ENCODE assay signal across 14 mouse cellular contexts in genomic region chr7:29041194-29041593, GRCm38 (mm10). TPM values are rescaled to one million over a fixed set of nuclear protein-coding genes. Genes with fewer than 3 reads are reported as not detected.
DNase-seq lines count a peak whose midpoint lies in the region; ATAC-seq and TF ChIP-seq lines count a peak whose summit lies in the region.
"Had no signal": no experiment of that assay in that cellular context is flagged by ENCODE, and none has a peak within 500 bp of the region (broad histone marks: within the 10 kb centered on the region; RNA-seq: fewer than 3 reads in every experiment).

No protein-coding gene starts in this region.

- H3K9ac ChIP-seq in liver, embryonic 12.5 days: no peak overlapping the region
- H3K9ac ChIP-seq in MEL (ENCODE audit: control insufficient read depth, low read depth, low read length, poor library complexity, severe bottlenecking): no peak overlapping the region
- no peak overlapping the region for H3K9ac ChIP-seq in liver, postnatal 0 days (replicated peaks)

- no peaks in the 10 kb centered on the region for H3K9me3 ChIP-seq in liver, embryonic 12.5 days (replicated peaks)
- H3K9me3 ChIP-seq in MEL (replicated peaks; ENCODE audit: insufficient read depth, low read length): no peaks in the 10 kb centered on the region
- no peaks in the 10 kb centered on the region for H3K9me3 ChIP-seq in liver, postnatal 0 days (ENCODE audit: low read length)
- H3K9me3 ChIP-seq: limb, embryonic 13.5 days had no signal

- no peak for ATAC-seq in liver, embryonic 12.5 days
- ATAC-seq in liver, postnatal 0 days: no peak

- no peak for TF ChIP-seq POLR2A in MEL (IDR thresholded peaks at IDR 0.05; ENCODE audit: control insufficient read depth in 1 of 2, insufficient read depth in 1 of 2, low read depth in 1 of 2, low read length in 2 of 2, poor library complexity in 1 of 2)

- H3K27me3 ChIP-seq in liver, embryonic 12.5 days (replicated peaks): 0 out of 2 replicates have a peak, but pooled peaks cover 3% of the 10 kb centered on the region
- no peaks in the 10 kb centered on the region for H3K27me3 ChIP-seq in MEL (ENCODE audit: control insufficient read depth in 1 of 2, insufficient read depth in 2 of 2, low read length in 2 of 2)
- H3K27me3 ChIP-seq in liver, postnatal 0 days (ENCODE audit: insufficient read depth, low read length): no peaks in the 10 kb centered on the region
- H3K27me3 ChIP-seq: limb, embryonic 13.5 days had no signal

- peaks cover 35% of the 10 kb centered on the region for H3K4me1 ChIP-seq in liver, embryonic 12.5 days
- H3K4me1 ChIP-seq in MEL (ENCODE audit: control insufficient read depth in 1 of 2, insufficient read depth in 2 of 2, low read length in 2 of 2): peaks cover 0 to 3% of the 10 kb centered on the region in 2 experiments; a peak in 1 of 4 replicates
- H3K4me1 ChIP-seq in liver, postnatal 0 days (ENCODE audit: insufficient read depth): peaks cover 13% of the 10 kb centered on the region

- H3K4me2 ChIP-seq in liver, embryonic 12.5 days: peak overlapping the region; percentile 80; the same call in 1 of the 2 replicates
- H3K4me2 ChIP-seq in liver, postnatal 0 days (ENCODE audit: low read depth, low read length): no peak overlapping the region

- intact Hi-C loops in gastrocnemius, adult 2 months (cut with DNase I): no loop called here

- WGBS in liver, embryonic 12.5 days (ENCODE audit: insufficient replicate concordance): 72% methylated on average over 5 of the region's 5 CpGs
- 82% methylated on average over 5 of the region's 5 CpGs for WGBS in liver, postnatal 0 days (ENCODE audit: insufficient replicate concordance)

- TF ChIP-seq EP300 in MEL (IDR thresholded peaks at IDR 0.05; ENCODE audit: low read depth in 1 of 2, low read length in 2 of 2): no peak
- no peak for TF ChIP-seq EP300 in liver, postnatal 0 days (IDR thresholded peaks at IDR 0.05; ENCODE audit: low read depth)

- peak; percentile 47 for TF ChIP-seq CTCF in gastrocnemius, adult 2 months (IDR thresholded peaks at IDR 0.05)
- peak; percentile 53 to 61 (median 60) for TF ChIP-seq CTCF in MEL (IDR thresholded peaks at IDR 0.05 in 2 of 3, conservative IDR thresholded peaks at IDR 0.05 in 1 of 3; ENCODE audit: control insufficient read depth in 1 of 3, insufficient read depth in 1 of 3, low read depth in 2 of 3, low read length in 3 of 3, poor library complexity in 1 of 3, severe bottlenecking in 1 of 3)
- peak; percentile 37; the same call in 1 of the 2 replicates for TF ChIP-seq CTCF in liver, postnatal 0 days (IDR thresholded peaks at IDR 0.05; ENCODE audit: low read depth)

- no peak overlapping the region for H3K4me3 ChIP-seq in gastrocnemius, adult 2 months
- no peak overlapping the region for H3K4me3 ChIP-seq in liver, embryonic 12.5 days
- no peak overlapping the region for H3K4me3 ChIP-seq in MEL (ENCODE audit: control insufficient read depth in 1 of 2, insufficient read depth in 1 of 2, low read depth in 2 of 2, low read length in 2 of 2)
- H3K4me3 ChIP-seq in liver, postnatal 0 days (ENCODE audit: low read depth, low read length): no peak overlapping the region

- peaks cover 9% of the 10 kb centered on the region for H3K79me2 ChIP-seq in MEL (ENCODE audit: control insufficient read depth, insufficient read depth, low read length, poor library complexity)

- TF ChIP-seq RAD21 in MEL (IDR thresholded peaks at IDR 0.05; ENCODE audit: low read depth, low read length): peak; percentile 10

- H3K36me3 ChIP-seq in liver, embryonic 12.5 days: peaks cover 7% of the 10 kb centered on the region; the same call in 1 of the 2 replicates
- H3K36me3 ChIP-seq in MEL (ENCODE audit: control insufficient read depth in 1 of 2, insufficient read depth in 2 of 2, low read length in 2 of 2): peaks cover 0 to 3% of the 10 kb centered on the region in 2 experiments; a peak in 1 of 4 replicates
- no peaks in the 10 kb centered on the region for H3K36me3 ChIP-seq in liver, postnatal 0 days (replicated peaks; ENCODE audit: insufficient read depth, low read length)
- H3K36me3 ChIP-seq: limb, embryonic 13.5 days had no signal

- no peak overlapping the region; the same call in 1 of the 2 replicates for H3K27ac ChIP-seq in gastrocnemius, adult 2 months
- H3K27ac ChIP-seq in liver, embryonic 12.5 days: no peak overlapping the region
- no peak overlapping the region for H3K27ac ChIP-seq in MEL (ENCODE audit: control insufficient read depth, low read depth, low read length)
- no peak overlapping the region for H3K27ac ChIP-seq in liver, postnatal 0 days (ENCODE audit: low read depth)
- H3K27ac ChIP-seq: macrophage had no signal

- DNase-seq in gastrocnemius, adult 2 months: no peak
- no peak for DNase-seq in gastrocnemius, postnatal 4 days (ENCODE audit: low spot score in 2 of 2)
- no peak for DNase-seq in liver
- peak; percentile 53 for DNase-seq in MEL (ENCODE audit: low read depth, low spot score)
- DNase-seq in liver, postnatal 0 days: no peak
- no peak for DNase-seq in right cerebral cortex, postnatal 10 days (ENCODE audit: low spot score in 2 of 2)
- DNase-seq in cerebellum, postnatal 25 days: no peak
- DNase-seq: cerebellum, adult 11-12 months; heart, postnatal 10 days; layer of hippocampus, adult 9-11 months; thymus, adult 18-20 months had no signal

TF ChIP-seq in MEL, 35 proteins besides CTCF, POLR2A, EP300 and RAD21:
- TF ChIP-seq GATA1 (IDR thresholded peaks at IDR 0.05; ENCODE audit: low read depth, low read length): no peak
- TF ChIP-seq ZNF384 (IDR thresholded peaks at IDR 0.05; ENCODE audit: low read depth, low read length): 0 out of 2 replicates have a peak, but pooled peaks have one; percentile 35
- TF ChIP-seq HCFC1 (IDR thresholded peaks at IDR 0.05; ENCODE audit: low read depth, low read length): no peak

RNA-seq across cellular contexts. Expression of gene Map4k1, which starts 59.3 kb away (rescaled TPM):
- under 1 TPM; 0.25 to 0.33 TPM for total RNA-seq in gastrocnemius, adult 2 months (2021)
- 1 to 10 TPM; 1.3 to 1.6 TPM for total RNA-seq in gastrocnemius, postnatal 4 days (2021)
- 33.3 and 35.0 TPM in 2 replicates for polyA plus RNA-seq in liver, embryonic 12.5 days (2016; fragmentation: Nextera tagmentation; extraction: Ambion mirVana)
- 17.3 and 19.3 TPM in 2 replicates for total RNA-seq in MEL (2012; rRNA removed)
- polyA plus RNA-seq in MEL (2012; ENCODE audit: insufficient read depth in 1 of 2, insufficient read length in 2 of 2, low read depth in 1 of 2, low replicate concordance in 2 of 2, missing spikeins in 1 of 2): 10 to 100 TPM in 1 of 2 experiments, not detected in 1; 50.8 TPM
- polyA plus RNA-seq in liver, postnatal 0 days (2015; fragmentation: Nextera tagmentation; extraction: Ambion mirVana): 11.9 and 16.5 TPM in 2 replicates

RNA-seq across cellular contexts. Expression of gene Eif3k, which starts 59.5 kb away (rescaled TPM):
- 100 to 1,000 TPM; 122 to 141 TPM for total RNA-seq in gastrocnemius, adult 2 months (2021)
- total RNA-seq in gastrocnemius, postnatal 4 days (2021): 100 to 1,000 TPM; 191 to 212 TPM
- polyA plus RNA-seq in liver, embryonic 12.5 days (2016; fragmentation: Nextera tagmentation; extraction: Ambion mirVana): 325 and 336 TPM in 2 replicates
- total RNA-seq in MEL (2012; rRNA removed): 525 and 545 TPM in 2 replicates
- polyA plus RNA-seq in MEL (2012; ENCODE audit: insufficient read depth in 1 of 2, insufficient read length in 2 of 2, low read depth in 1 of 2, low replicate concordance in 2 of 2, missing spikeins in 1 of 2): 100 to 1,000 TPM in 1 of 2 experiments, not detected in 1; 671 TPM
- 162 and 166 TPM in 2 replicates for polyA plus RNA-seq in liver, postnatal 0 days (2015; fragmentation: Nextera tagmentation; extraction: Ambion mirVana)
